Mouse (Mus musculus) stomach, embryonic 16.5 days (tissue): Measurements from ENCODE around the gene E2f8. TPM values are rescaled to one million over a fixed set of nuclear protein-coding genes. Genes with fewer than 3 reads are reported as not detected.

ENCODE experiments used
- ATAC-seq: fragments of 200-750 bp; cut with Nextera tagmentation; 2 replicates; pipeline ENCODE4 v1.8.0; 2017; ENCODE audit warnings: moderate number of reproducible peaks, moderate TSS enrichment; ENCODE audit not compliant: insufficient read depth, low FRiP score
- H3K27ac ChIP-seq: fragments of 300-500 bp; sonication (generic); 2 replicates; pipeline ENCODE4 v1.5.1; 2014; ENCODE audit warnings: low read length
- H3K27me3 ChIP-seq: fragments of 300-500 bp; sonication (generic); 2 replicates; pipeline ENCODE4 v1.6.1; 2014; ENCODE audit warnings: low read length, control low read depth, mixed read lengths; ENCODE audit not compliant: control insufficient read depth, insufficient read depth
- H3K36me3 ChIP-seq: fragments of 300-500 bp; sonication (generic); 2 replicates; pipeline ENCODE4 v1.6.1; 2014; ENCODE audit warnings: low read length; ENCODE audit not compliant: control insufficient read depth, insufficient read depth
- H3K4me1 ChIP-seq: fragments of 300-500 bp; sonication (generic); 2 replicates; pipeline ENCODE4 v1.6.1; 2014; ENCODE audit warnings: low read length, control low read depth, mixed read lengths; ENCODE audit not compliant: control insufficient read depth, insufficient read depth
- H3K4me2 ChIP-seq: fragments of 300-500 bp; sonication (generic); 2 replicates; pipeline ENCODE4 v1.6.1; 2014; ENCODE audit warnings: low read depth, low read length, mixed read lengths
- H3K4me3 ChIP-seq: fragments of 300-500 bp; sonication (generic); replicated peaks from 2 replicates; pipeline ENCODE4 v1.5.1; 2014; ENCODE audit warnings: mild to moderate bottlenecking, low read length
- H3K9ac ChIP-seq: fragments of 300-500 bp; sonication (generic); 2 replicates; pipeline ENCODE4 v1.6.1; 2014; ENCODE audit warnings: low read length
- H3K9me3 ChIP-seq: fragments of 300-500 bp; sonication (generic); replicated peaks from 2 replicates; pipeline ENCODE4 v1.6.1; 2016; ENCODE audit warnings: low read length, control low read depth; ENCODE audit not compliant: control insufficient read depth
- WGBS: fragments of 180-500 bp; shearing (Covaris S2); extraction: QIAGEN DNeasy Blood & Tissue Kit; methylation state at CpG from one replicate; pipeline ENCODE4 v1.1.7; 2014; 5-methylcytosine and 5-hydroxymethylcytosine counted together
- polyA plus RNA-seq: library from polyadenylated mRNA; unstranded; fragments of >200 nt; fragmentation: Nextera tagmentation; extraction: Ambion mirVana; gene quantifications from 2 replicates; pipeline ENCODE4 v1.2.1, GENCODE M21; 2015

Gene E2f8
- polyA plus RNA-seq, 1 experiment from 2014 or later, result 19.9 TPM

GRCm38 (mm10) chr7:48881971-48882609, 694 bp upstream of the E2f8 start:
- H3K4me1 ChIP-seq, result peaks cover 29% of the 10 kb centered on the region
- no peak for ATAC-seq
- H3K4me3 ChIP-seq, result peak overlapping the region; percentile 89
- H3K27ac ChIP-seq, result peak overlapping the region; percentile 88
- no peaks in the 10 kb centered on the region for H3K9me3 ChIP-seq
- peak overlapping the region; percentile 80 for H3K9ac ChIP-seq
- H3K36me3 ChIP-seq, result 0 out of 2 replicates have a peak, but pooled peaks cover 4% of the 10 kb centered on the region
- WGBS, result under 1% methylated on average over 28 of the region's 28 CpGs
- H3K27me3 ChIP-seq, result no peaks in the 10 kb centered on the region
- peak overlapping the region; percentile 98 for H3K4me2 ChIP-seq

DNA sequence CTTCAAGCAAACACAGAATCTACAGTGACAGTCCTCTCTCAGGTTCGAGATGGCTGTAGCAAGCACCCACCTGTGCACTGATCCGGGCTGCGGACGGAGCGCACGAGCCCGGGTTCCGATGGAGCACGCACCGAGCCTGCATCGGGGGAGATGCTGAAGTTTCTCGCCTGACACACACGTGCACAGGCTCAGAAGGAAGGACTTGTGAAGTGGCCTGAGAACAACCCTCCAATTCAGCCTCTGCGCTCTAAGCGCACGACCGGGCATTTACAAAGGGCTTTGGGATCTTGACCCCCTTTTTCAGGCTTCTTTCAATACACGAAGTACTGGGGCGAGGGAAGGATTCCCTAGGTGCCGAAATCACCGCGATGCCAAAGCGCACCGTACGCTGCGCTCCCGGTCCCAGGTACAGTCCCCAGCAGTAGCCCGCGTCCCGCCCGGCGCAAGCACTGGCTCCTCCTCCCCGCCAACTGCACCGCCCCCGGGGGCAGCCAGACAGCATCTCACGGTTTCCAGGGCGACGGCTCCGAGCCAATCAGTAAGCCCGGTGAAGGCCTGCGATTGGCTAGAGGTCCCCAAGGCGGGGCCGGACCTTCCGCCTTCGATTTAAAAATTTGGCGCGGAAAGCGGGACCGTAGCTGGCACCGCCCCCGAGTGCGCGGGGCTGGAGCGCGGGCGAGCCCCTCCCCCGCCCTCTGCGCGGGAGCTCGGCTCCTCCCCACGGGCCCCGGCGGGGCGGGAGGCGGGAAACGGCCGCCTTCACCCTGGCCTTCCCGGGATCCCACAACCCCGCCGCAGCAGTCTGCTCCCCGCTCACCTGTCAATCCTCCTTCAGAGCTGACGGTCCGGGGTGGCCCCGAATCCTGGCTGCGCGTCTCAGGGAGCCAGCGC, 560 bp downstream of the E2f8 start:
- H3K27me3 ChIP-seq, result no peaks in the 10 kb centered on the region
- peaks cover 32% of the 10 kb centered on the region for H3K4me1 ChIP-seq
- ATAC-seq, result peak; percentile 96
- no peaks in the 10 kb centered on the region for H3K9me3 ChIP-seq
- H3K27ac ChIP-seq, result peak overlapping the region; percentile 97
- H3K36me3 ChIP-seq, result 0 out of 2 replicates have a peak, but pooled peaks cover 4% of the 10 kb centered on the region
- peak overlapping the region; percentile 98 for H3K4me2 ChIP-seq
- H3K4me3 ChIP-seq, result peak overlapping the region; percentile 89
- WGBS, result under 1% methylated on average over 76 of the region's 77 CpGs
- peak overlapping the region; percentile 95 for H3K9ac ChIP-seq

DNA sequence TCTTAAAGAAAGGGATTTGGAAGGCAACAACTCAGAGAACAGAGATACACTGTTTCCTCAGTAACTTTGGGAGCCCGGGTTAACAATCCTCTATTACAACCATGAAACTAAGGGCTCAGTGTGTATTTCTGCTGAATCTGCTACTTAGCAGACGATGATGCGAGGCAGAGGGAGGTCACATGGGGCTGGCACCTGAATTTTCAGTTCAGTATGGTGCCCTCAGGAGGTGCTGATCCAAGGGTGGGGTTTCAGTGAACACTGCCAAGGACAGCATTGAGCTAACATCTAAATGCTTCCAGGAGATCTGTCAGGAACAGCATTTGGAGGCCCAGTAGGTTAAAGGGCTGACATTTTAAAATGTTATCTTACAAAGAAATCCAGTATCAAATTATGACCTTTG, 1.8 kb downstream of the E2f8 start:
- H3K4me1 ChIP-seq, result peaks cover 32% of the 10 kb centered on the region
- H3K4me2 ChIP-seq, result peak overlapping the region; percentile 59
- H3K9me3 ChIP-seq, result no peaks in the 10 kb centered on the region
- no peaks in the 10 kb centered on the region for H3K27me3 ChIP-seq
- peak overlapping the region; percentile 44 for H3K4me3 ChIP-seq
- H3K27ac ChIP-seq, result 0 out of 2 replicates have a peak overlapping the region, but pooled peaks have one; percentile 2
- peak overlapping the region; percentile 65 for H3K9ac ChIP-seq
- 54% methylated on average over 3 of the region's 3 CpGs for WGBS
- H3K36me3 ChIP-seq, result 0 out of 2 replicates have a peak, but pooled peaks cover 7% of the 10 kb centered on the region
- ATAC-seq, result no peak

GRCm38 (mm10) chr7:48877786-48878390, 3.5 kb downstream of the E2f8 start:
- Histone ChIP-seq H3K4me1 (peaks cover 30% of the 10 kb centered on the region), H3K27me3 (no peaks in the 10 kb centered on the region), H3K4me3 (peak overlapping the region; percentile 16), H3K27ac (peak overlapping the region; percentile 75), H3K4me2 (peak overlapping the region; percentile 59), H3K9me3 (no peaks in the 10 kb centered on the region), H3K9ac (peak overlapping the region; percentile 26; the same call in 1 of the 2 replicates), H3K36me3 (peaks cover 9% of the 10 kb centered on the region; the same call in 1 of the 2 replicates)
- ATAC-seq, result no peak
- WGBS, result 35% methylated on average over 15 of the region's 15 CpGs

DNA sequence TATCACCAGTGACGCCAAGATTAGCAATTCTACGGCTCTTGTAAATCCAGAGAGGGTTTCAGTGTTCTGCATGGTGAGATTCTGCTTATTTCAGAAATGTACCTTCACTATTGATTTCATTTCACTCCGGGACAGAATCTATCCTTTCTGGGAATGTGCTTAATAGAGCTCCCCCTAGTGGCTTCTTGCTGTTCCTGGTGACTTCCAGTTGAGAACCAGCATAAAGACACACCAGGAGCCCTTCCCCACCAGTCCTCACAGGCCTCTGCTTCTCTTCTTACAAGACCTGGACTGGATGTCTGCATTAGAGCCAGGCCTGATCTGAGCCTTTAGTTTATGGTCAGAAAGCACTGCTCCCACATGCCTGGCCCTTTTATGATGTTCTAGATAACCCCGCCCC, 4.9 kb downstream of the E2f8 start:
- Histone ChIP-seq H3K27me3 (no peaks in the 10 kb centered on the region), H3K4me2 (no peak overlapping the region), H3K9ac (no peak overlapping the region), H3K4me1 (peaks cover 22% of the 10 kb centered on the region), H3K27ac (no peak overlapping the region), H3K4me3 (no peak overlapping the region), H3K9me3 (no peaks in the 10 kb centered on the region), H3K36me3 (peaks cover 18% of the 10 kb centered on the region)
- 65% methylated on average over 4 of the region's 4 CpGs for WGBS
- ATAC-seq, result no peak

- peaks cover 30% of the 10 kb centered on the region for H3K36me3 ChIP-seq
These were observed 6.3 kb downstream of the E2f8 start for GRCm38 (mm10) chr7:48875096-48875495.

GRCm38 (mm10) chr7:48871292-48871691, 10.1 kb downstream of the E2f8 start:
- H3K36me3 ChIP-seq, result peaks cover 35% of the 10 kb centered on the region

More at GRCm38 (mm10) chr7:48875096-48875495, 6.3 kb downstream of the E2f8 start:
- Histone ChIP-seq H3K4me2 (no peak overlapping the region), H3K9ac (no peak overlapping the region), H3K9me3 (no peaks in the 10 kb centered on the region), H3K4me3 (no peak overlapping the region), H3K27ac (no peak overlapping the region), H3K27me3 (no peaks in the 10 kb centered on the region), H3K4me1 (peaks cover 22% of the 10 kb centered on the region)
- no peak for ATAC-seq
- WGBS, result 93% methylated on average over 14 of the region's 14 CpGs

DNA sequence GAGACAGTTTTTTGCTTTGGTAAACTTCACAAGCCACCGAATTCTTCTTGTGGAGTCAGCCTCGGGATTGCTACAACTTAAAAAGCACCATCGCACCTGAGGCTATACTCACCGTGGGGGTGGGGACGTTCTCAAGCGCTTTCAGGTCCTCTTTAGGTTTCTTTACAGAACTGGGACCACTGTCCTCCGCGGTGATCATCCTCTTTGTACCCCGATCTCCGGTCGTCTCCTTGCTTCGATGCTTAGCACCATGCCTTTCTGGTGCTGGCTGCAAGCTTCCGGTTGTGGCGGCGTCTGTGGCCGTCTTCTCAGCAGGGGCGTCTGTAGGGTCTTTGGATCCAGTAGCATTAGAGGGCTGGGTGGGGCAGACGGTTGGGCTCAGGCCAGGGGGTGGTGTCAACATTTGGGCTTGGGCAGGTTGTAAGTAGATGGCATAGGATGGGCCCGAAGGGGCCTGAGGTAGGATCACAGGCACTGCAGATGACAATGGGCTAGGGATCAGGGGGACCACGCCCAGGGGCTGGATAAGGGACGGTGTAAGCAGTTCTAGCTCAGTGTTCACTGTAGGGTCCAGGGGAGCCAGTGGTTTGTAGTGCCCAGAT, 10.7 kb downstream of the E2f8 start:
- ATAC-seq, result no peak
- Histone ChIP-seq H3K9me3 (no peaks in the 10 kb centered on the region), H3K36me3 (peaks cover 38% of the 10 kb centered on the region)

More at GRCm38 (mm10) chr7:48871292-48871691, 10.1 kb downstream of the E2f8 start:
- no peak overlapping the region for H3K27ac ChIP-seq
- H3K9ac ChIP-seq, result no peak overlapping the region
- WGBS, result 86% methylated on average over 11 of the region's 11 CpGs
- H3K27me3 ChIP-seq, result no peaks in the 10 kb centered on the region
- H3K4me1 ChIP-seq, result no peaks in the 10 kb centered on the region
- ATAC-seq, result no peak
- H3K4me3 ChIP-seq, result no peak overlapping the region
- H3K9me3 ChIP-seq, result no peaks in the 10 kb centered on the region
- H3K4me2 ChIP-seq, result no peak overlapping the region

More for the DNA sequence above, 10.7 kb downstream of the E2f8 start:
- no peak overlapping the region for H3K27ac ChIP-seq
- no peak overlapping the region for H3K9ac ChIP-seq
- 94% methylated on average over 21 of the region's 21 CpGs for WGBS
- H3K27me3 ChIP-seq, result no peaks in the 10 kb centered on the region
- H3K4me1 ChIP-seq, result no peaks in the 10 kb centered on the region
- H3K4me2 ChIP-seq, result no peak overlapping the region
- H3K4me3 ChIP-seq, result no peak overlapping the region
